Mouse (Mus musculus) hindbrain, embryonic 12.5 days (tissue): ENCODE measurements at regions not wholly inside any gene's neighbourhood (a gene's known extent, or its start where the extent isn't known, plus 50 kb on each side); places are given as distances from the start of the nearest gene placed in this dataset.
A peak's percentile ranks its signal among the peaks of the same experiment; 100 is the strongest.

Experiments used
- ATAC-seq: fragments of 200-750 bp; cut with Nextera tagmentation; 2 replicates; pipeline ENCODE4 v1.8.0; 2017; ENCODE audit warnings: moderate TSS enrichment; ENCODE audit not compliant: low FRiP score
- H3K27ac ChIP-seq: fragments of 300-500 bp; sonication (generic); 2 replicates; pipeline ENCODE4 v1.5.1; 2016; ENCODE audit warnings: mild to moderate bottlenecking
- H3K27me3 ChIP-seq: fragments of 300-500 bp; sonication (generic); 2 replicates; pipeline ENCODE4 v1.6.1; 2016; ENCODE audit warnings: mild to moderate bottlenecking
- H3K36me3 ChIP-seq: fragments of 300-500 bp; sonication (generic); 2 replicates; pipeline ENCODE4 v1.6.1; 2016; ENCODE audit warnings: mild to moderate bottlenecking
- H3K4me1 ChIP-seq: fragments of 300-500 bp; sonication (generic); 2 replicates; pipeline ENCODE4 v1.6.1; 2016
- H3K4me2 ChIP-seq: fragments of 300-500 bp; sonication (generic); replicated peaks from 2 replicates; pipeline ENCODE4 v1.6.1; 2016; ENCODE audit warnings: mild to moderate bottlenecking
- H3K4me3 ChIP-seq: fragments of 300-500 bp; sonication (generic); 2 replicates; pipeline ENCODE4 v1.5.1; 2016; ENCODE audit warnings: mild to moderate bottlenecking
- H3K9ac ChIP-seq: fragments of 300-500 bp; sonication (generic); 2 replicates; pipeline ENCODE4 v1.6.1; 2016; ENCODE audit warnings: mild to moderate bottlenecking, moderate library complexity
- H3K9me3 ChIP-seq: fragments of 300-500 bp; sonication (generic); replicated peaks from 2 replicates; pipeline ENCODE4 v1.6.1; 2016; ENCODE audit warnings: mild to moderate bottlenecking
- WGBS: fragments of 180-500 bp; shearing (Covaris S2); methylation state at CpG from one replicate; pipeline ENCODE4 v1.1.7; 2016; 5-methylcytosine and 5-hydroxymethylcytosine counted together

DNA sequence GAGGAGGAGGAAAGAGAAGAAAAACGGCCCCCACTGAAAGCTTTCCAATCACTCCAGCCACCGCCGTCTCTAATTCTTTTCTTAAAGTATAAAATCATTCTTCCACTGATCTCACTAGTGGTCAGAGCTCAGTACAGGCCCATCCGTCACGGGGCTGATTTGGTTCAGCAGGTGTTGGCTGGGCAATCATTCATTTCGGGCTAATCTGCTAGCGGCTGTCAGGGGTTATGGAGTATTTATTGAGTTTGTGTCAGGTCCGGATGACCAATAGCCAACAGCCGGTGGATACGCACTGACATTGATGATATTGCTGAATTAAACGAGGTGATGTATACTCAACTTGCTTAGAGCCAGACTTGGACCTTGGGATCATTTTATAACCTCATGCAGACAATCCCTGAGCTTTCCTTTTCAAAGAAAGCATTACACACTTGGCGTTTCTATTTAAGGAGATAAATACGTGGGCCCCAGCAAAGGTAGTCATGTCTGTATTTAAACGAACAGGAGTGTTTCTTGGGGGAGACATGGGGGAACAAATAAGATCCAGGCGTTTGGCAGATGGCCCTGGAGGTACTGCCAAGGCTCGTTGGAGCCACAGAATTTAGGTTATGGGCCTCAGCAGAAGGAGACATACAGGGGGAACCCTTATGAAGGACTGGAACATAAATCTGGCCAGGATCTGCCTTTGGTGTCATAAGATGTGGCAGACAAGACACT is 385.1 kb downstream of the Gm45692 start:
- no peak overlapping the region for H3K4me2 ChIP-seq
- H3K36me3 ChIP-seq, result no peaks in the 10 kb centered on the region
- WGBS, result 68% methylated on average over 16 of the region's 16 CpGs
- H3K4me3 ChIP-seq, result no peak overlapping the region
- peak overlapping the region; percentile 31; the same call in 1 of the 2 replicates for H3K27ac ChIP-seq
- H3K27me3 ChIP-seq, result peaks cover 3% of the 10 kb centered on the region
- H3K4me1 ChIP-seq, result peaks cover 17% of the 10 kb centered on the region
- no peak overlapping the region for H3K9ac ChIP-seq
- no peaks in the 10 kb centered on the region for H3K9me3 ChIP-seq
- ATAC-seq, result peak; percentile 36; the same call in 1 of the 2 replicates

DNA sequence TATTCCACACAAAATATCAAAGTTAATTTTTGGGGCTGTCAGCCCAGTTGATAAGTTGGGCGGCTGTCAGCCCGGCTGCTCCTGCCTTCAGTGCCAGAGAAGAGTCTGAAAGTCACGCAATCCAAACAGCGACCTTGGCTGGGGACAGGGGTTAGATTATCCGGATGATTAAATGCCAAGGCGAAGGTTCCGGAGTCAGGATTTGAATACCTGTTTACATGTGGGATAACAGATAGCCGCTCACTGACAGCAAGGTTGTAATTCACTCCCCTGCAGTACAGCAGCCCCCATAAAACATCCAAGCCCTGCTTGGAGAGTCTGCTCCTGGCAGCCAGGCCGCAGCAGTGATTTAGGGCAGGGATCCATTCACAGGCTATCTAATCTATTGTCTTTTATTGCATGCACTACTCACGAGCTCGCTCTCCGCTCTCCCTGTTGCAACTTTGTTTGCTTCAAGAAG is 388.3 kb downstream of the Gm45692 start:
- Histone ChIP-seq H3K4me1 (peaks cover 10% of the 10 kb centered on the region; the same call in 1 of the 2 replicates), H3K9me3 (no peaks in the 10 kb centered on the region), H3K4me2 (no peak overlapping the region), H3K27me3 (peaks cover 6% of the 10 kb centered on the region; the same call in 1 of the 2 replicates), H3K36me3 (no peaks in the 10 kb centered on the region), H3K27ac (no peak overlapping the region), H3K9ac (no peak overlapping the region), H3K4me3 (no peak overlapping the region)
- 54% methylated on average over 12 of the region's 12 CpGs for WGBS
- ATAC-seq, result no peak

GRCm38 (mm10) chr8:26509254-26509653 is 389.9 kb downstream of the Gm45692 start:
- Histone ChIP-seq H3K4me1 (peaks cover 5% of the 10 kb centered on the region; the same call in 1 of the 2 replicates), H3K4me2 (no peak overlapping the region), H3K27me3 (peaks cover 6% of the 10 kb centered on the region; the same call in 1 of the 2 replicates), H3K9me3 (no peaks in the 10 kb centered on the region), H3K9ac (no peak overlapping the region), H3K27ac (no peak overlapping the region), H3K36me3 (no peaks in the 10 kb centered on the region), H3K4me3 (no peak overlapping the region)
- ATAC-seq, result no peak
- 80% methylated on average over 3 of the region's 3 CpGs for WGBS

- ATAC-seq, result no peak
- 90% methylated on average over 7 of the region's 7 CpGs for WGBS
- Histone ChIP-seq H3K9me3 (no peaks in the 10 kb centered on the region), H3K36me3 (no peaks in the 10 kb centered on the region), H3K9ac (no peak overlapping the region), H3K4me3 (no peak overlapping the region), H3K27me3 (peaks cover 6% of the 10 kb centered on the region; the same call in 1 of the 2 replicates), H3K4me2 (no peak overlapping the region), H3K4me1 (peaks cover 5% of the 10 kb centered on the region; the same call in 1 of the 2 replicates), H3K27ac (no peak overlapping the region)
Observed at GRCm38 (mm10) chr8:26513001-26513400, 393.7 kb downstream of the Gm45692 start.

DNA sequence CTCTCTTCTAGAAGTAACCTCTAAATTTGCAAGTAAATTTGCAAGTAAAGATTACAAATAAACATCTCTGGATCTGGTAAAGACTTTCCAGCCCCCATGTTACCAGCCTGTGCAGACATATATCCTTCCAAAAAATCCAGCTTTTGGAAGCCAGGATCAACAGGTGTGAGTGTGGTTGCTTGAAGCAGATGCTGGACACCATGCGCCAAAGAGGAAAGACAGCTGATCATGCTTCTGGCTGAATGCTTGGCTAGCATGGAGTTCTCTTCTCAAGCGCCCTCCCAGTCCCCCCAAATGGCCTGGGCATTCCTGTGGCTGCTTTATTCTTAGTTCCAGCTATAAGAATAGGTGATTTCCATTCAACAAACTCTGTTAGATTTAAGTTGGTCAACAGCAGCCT is 404.9 kb downstream of the Gm45692 start:
- 98% methylated on average over 2 of the region's 2 CpGs for WGBS
- Histone ChIP-seq H3K4me2 (no peak overlapping the region), H3K4me1 (peaks cover 14% of the 10 kb centered on the region), H3K27ac (no peak overlapping the region), H3K27me3 (no peaks in the 10 kb centered on the region), H3K36me3 (no peaks in the 10 kb centered on the region), H3K4me3 (no peak overlapping the region), H3K9ac (no peak overlapping the region), H3K9me3 (no peaks in the 10 kb centered on the region)
- ATAC-seq, result no peak

GRCm38 (mm10) chr8:26526474-26527185 is 407.3 kb downstream of the Gm45692 start:
- Histone ChIP-seq H3K36me3 (no peaks in the 10 kb centered on the region), H3K4me1 (peaks cover 14% of the 10 kb centered on the region), H3K9ac (peak overlapping the region; percentile 2; the same call in 1 of the 2 replicates), H3K27ac (no peak overlapping the region), H3K9me3 (no peaks in the 10 kb centered on the region), H3K27me3 (no peaks in the 10 kb centered on the region), H3K4me2 (no peak overlapping the region), H3K4me3 (no peak overlapping the region)
- WGBS, result 15% methylated on average over 10 of the region's 10 CpGs
- peak; percentile 78 for ATAC-seq

GRCm38 (mm10) chr8:26527186-26527580 is 407.8 kb downstream of the Gm45692 start:
- 54% methylated on average over 5 of the region's 5 CpGs for WGBS
- Histone ChIP-seq H3K27ac (no peak overlapping the region), H3K36me3 (no peaks in the 10 kb centered on the region)

DNA sequence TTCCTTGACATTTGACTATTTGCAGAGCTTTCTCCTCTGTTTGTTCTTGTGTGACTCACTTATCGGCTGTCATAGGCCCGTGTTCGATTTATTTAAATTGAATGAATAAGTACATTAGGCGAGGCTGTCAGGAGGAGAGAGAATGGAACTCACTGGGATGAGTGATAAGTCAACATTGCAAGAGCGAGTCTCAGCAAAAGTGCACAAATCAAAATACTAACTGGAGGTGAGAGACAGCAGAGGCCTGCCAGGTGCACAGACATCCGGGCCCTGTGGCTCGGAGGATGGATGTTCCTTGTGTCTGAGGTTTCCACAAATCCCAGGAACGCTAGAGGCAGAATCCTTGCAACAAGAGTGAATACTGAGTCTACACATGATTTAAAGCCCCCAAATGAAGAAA is 410.6 kb downstream of the Gm45692 start:
- Histone ChIP-seq H3K4me3 (no peak overlapping the region), H3K4me1 (peaks cover 17% of the 10 kb centered on the region), H3K9ac (no peak overlapping the region), H3K36me3 (no peaks in the 10 kb centered on the region), H3K27ac (no peak overlapping the region), H3K27me3 (no peaks in the 10 kb centered on the region), H3K4me2 (no peak overlapping the region), H3K9me3 (no peaks in the 10 kb centered on the region)
- WGBS, result 80% methylated on average over 8 of the region's 8 CpGs
- no peak for ATAC-seq

More at GRCm38 (mm10) chr8:26527186-26527580, 407.8 kb downstream of the Gm45692 start:
- Histone ChIP-seq H3K4me3 (no peak overlapping the region), H3K9me3 (no peaks in the 10 kb centered on the region), H3K9ac (no peak overlapping the region), H3K4me2 (no peak overlapping the region), H3K27me3 (no peaks in the 10 kb centered on the region), H3K4me1 (peaks cover 14% of the 10 kb centered on the region)
- 0 out of 2 replicates have a peak, but pooled peaks have one; percentile 19 for ATAC-seq

DNA sequence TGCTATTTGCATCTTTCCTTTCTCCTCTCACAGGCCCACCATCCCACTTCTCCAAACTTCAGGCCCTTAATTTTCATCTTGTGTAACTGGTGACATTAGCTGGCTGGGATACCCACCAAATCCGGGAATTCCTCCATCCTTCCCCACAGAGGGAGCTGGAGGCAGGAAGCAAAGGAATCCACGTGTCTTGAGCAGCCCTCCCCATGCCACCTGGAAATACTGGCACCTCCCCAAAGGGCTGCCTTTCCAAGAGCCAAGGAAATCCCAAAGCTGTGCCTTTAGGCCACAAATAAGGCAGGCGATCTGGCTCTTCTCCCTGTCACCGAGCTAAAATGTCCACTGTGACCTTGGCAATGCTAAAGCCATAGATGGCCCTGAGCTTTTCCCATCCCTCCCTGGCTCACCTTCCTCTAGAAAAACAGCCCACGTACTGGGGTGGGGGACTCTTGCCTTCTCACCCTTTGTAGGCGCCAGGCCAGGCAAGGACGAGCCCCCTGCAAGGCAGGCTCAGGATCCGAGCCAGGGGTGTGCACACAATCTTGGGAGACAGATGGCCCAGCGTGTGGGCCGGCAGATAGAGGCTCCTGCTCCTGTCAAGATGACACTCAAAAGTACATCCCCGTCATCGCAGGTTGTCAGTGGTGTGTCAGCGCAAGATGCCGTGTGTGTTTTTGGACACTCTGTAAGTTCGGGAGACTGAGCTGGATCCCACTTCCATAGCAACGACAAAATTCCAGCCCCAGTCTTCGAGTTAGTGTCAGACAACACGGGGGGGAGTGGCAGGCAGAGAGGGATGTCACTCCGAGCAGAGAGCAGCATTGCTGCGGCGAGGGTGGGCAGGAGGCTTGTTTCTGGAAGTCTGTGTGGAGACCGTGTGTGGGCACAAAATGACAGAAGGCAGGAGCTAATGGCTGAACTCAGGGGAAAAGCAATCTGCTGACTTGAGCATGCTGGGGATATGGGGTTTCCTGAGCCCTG is 414.4 kb downstream of the Gm45692 start:
- H3K9ac ChIP-seq, result no peak overlapping the region
- 0 out of 2 replicates have a peak, but pooled peaks cover 3% of the 10 kb centered on the region for H3K4me1 ChIP-seq
- H3K4me2 ChIP-seq, result no peak overlapping the region
- WGBS, result 65% methylated on average over 22 of the region's 22 CpGs
- H3K9me3 ChIP-seq, result no peaks in the 10 kb centered on the region
- no peak overlapping the region for H3K4me3 ChIP-seq
- H3K27me3 ChIP-seq, result no peaks in the 10 kb centered on the region
- H3K36me3 ChIP-seq, result no peaks in the 10 kb centered on the region
- no peak overlapping the region for H3K27ac ChIP-seq
- ATAC-seq, result no peak

GRCm38 (mm10) chr8:26535816-26536215 is 416.5 kb downstream of the Gm45692 start:
- Histone ChIP-seq H3K27me3 (no peaks in the 10 kb centered on the region), H3K4me1 (0 out of 2 replicates have a peak, but pooled peaks cover 3% of the 10 kb centered on the region), H3K9ac (no peak overlapping the region), H3K36me3 (no peaks in the 10 kb centered on the region), H3K4me3 (no peak overlapping the region), H3K9me3 (no peaks in the 10 kb centered on the region), H3K27ac (no peak overlapping the region), H3K4me2 (no peak overlapping the region)
- ATAC-seq, result no peak
- WGBS, result 64% methylated on average over 3 of the region's 3 CpGs

GRCm38 (mm10) chr8:26553691-26554090 is 423.4 kb upstream of the Zfp703 start:
- no peak overlapping the region for H3K27ac ChIP-seq
- no peak for ATAC-seq
- 71% methylated on average over 5 of the region's 5 CpGs for WGBS
- no peaks in the 10 kb centered on the region for H3K27me3 ChIP-seq
- H3K4me2 ChIP-seq, result no peak overlapping the region
- no peak overlapping the region for H3K9ac ChIP-seq
- H3K36me3 ChIP-seq, result no peaks in the 10 kb centered on the region
- H3K4me1 ChIP-seq, result no peaks in the 10 kb centered on the region
- no peak overlapping the region for H3K4me3 ChIP-seq
- H3K9me3 ChIP-seq, result no peaks in the 10 kb centered on the region
